Mouse (Mus musculus): ENCODE data around the gene E2f3.

GRCm38 (mm10) chr13:29985101-29985854, 585 bp downstream of the E2f3 start:
- TF ChIP-seq CTCF (IDR thresholded peaks at IDR 0.05; ENCODE audit: low read depth, low read length) (no peak), POLR2A (IDR thresholded peaks at IDR 0.05; ENCODE audit: borderline replicate concordance, low read depth, low read length) (no peak)

Data from bone marrow macrophage, adult 2 months (primary cell).